8 mouse cellular contexts compared by ENCODE assay signal in the genomic region with DNA sequence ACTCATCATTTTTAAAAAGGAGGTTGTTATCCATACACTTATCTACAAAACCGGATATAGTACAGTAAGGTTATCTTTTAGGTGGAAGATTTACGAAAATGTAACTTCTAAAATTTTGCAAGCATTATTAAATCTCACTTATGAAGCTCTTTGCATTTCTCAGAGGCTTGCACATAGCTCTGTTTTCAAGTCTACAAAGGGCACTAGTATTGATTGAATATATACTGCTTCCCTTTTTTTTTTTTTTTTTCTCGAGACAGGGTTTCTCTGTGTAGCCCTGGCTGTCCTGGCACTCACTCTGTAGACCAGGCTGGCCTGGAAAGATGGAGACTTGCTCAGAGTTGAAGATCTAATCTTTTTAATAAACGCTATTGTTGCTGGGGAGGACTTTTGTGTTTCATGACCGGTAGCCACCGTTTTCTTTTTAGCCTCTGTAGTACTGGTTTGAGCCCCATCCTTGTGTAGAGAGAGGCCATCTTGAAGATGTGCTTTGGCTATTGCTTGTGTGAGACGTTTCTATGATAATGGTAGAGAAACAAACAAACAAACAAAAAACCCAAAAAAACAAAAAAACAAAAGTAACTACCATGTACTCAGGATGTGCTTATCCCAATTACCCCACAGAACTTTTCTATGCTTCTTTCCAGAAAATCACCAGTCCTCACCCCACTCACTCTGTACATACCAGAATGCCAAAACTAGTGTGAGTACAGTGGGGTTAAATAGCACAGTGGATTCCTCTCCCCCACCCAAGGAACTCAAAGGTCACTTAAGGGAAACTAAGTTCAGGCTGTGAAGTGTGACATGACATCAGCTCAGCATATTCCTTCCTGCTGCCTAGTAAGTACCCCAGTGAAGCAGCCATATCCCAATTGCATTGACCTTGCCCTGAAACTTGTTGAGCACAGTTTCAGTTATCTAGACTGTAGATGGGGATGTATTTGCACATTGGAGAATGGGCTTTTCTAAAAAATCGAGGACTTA. TPM values are rescaled to one million over a fixed set of nuclear protein-coding genes. Genes with fewer than 3 reads are reported as not detected.
DNase-seq lines count a peak whose midpoint lies in the region; ATAC-seq and TF ChIP-seq lines count a peak whose summit lies in the region.

No protein-coding gene starts in this region.

- H3K4me3 ChIP-seq in heart, embryonic 13.5 days, result peak overlapping the region; percentile 57
- H3K4me3 ChIP-seq in heart, postnatal 0 days (ENCODE audit: low read depth, low read length), result peak overlapping the region; percentile 47
- H3K4me3 ChIP-seq in macrophage (ENCODE audit: inconsistent target), result no peak overlapping the region; the same call in 1 of the 2 replicates

- H3K79me2 ChIP-seq in macrophage (ENCODE audit: inconsistent target), result no peaks in the 10 kb centered on the region

- no peak for ATAC-seq in heart, embryonic 13.5 days (ENCODE audit: extremely low read depth, insufficient number of reproducible peaks, low FRiP score, low TSS enrichment)
- no peak for ATAC-seq in heart, postnatal 0 days (ENCODE audit: insufficient read depth, low read depth)

- WGBS in heart, embryonic 13.5 days, result 44% methylated on average over 8 of the region's 8 CpGs
- 46% methylated on average over 8 of the region's 8 CpGs for WGBS in heart, postnatal 0 days
- 48% methylated on average over 7 of the region's 8 CpGs for WGBS in macrophage (ENCODE audit: missing documents)

- H3K4me2 ChIP-seq in heart, embryonic 13.5 days, result peak overlapping the region; percentile 72
- peak overlapping the region; percentile 59 for H3K4me2 ChIP-seq in heart, postnatal 0 days (ENCODE audit: low read depth, low read length)

- no peaks in the 10 kb centered on the region for H3K9me3 ChIP-seq in heart, embryonic 13.5 days
- no peaks in the 10 kb centered on the region for H3K9me3 ChIP-seq in heart, postnatal 0 days (replicated peaks; ENCODE audit: control insufficient read depth, low read length)

- no peak for TF ChIP-seq EP300 in heart, postnatal 0 days (IDR thresholded peaks at IDR 0.05; ENCODE audit: low read depth)

- peak overlapping the region; percentile 66 for H3K9ac ChIP-seq in heart, embryonic 13.5 days
- H3K9ac ChIP-seq in heart, postnatal 0 days (replicated peaks; ENCODE audit: low read depth, low read length), result peak overlapping the region; percentile 50; the same call in 1 of the 2 replicates

- peak overlapping the region; percentile 92 for H3K27ac ChIP-seq in heart, embryonic 13.5 days (replicated peaks)
- peak overlapping the region; percentile 85 for H3K27ac ChIP-seq in heart, postnatal 0 days (ENCODE audit: low read depth)
- peak overlapping the region; percentile 75 for H3K27ac ChIP-seq in macrophage

- TF ChIP-seq CTCF in heart, postnatal 0 days (IDR thresholded peaks at IDR 0.05; ENCODE audit: low read depth), result no peak

- H3K36me3 ChIP-seq in heart, embryonic 13.5 days, result no peaks in the 10 kb centered on the region
- H3K36me3 ChIP-seq in heart, postnatal 0 days (replicated peaks; ENCODE audit: control insufficient read depth, insufficient read depth, low read length), result no peaks in the 10 kb centered on the region
- no peaks in the 10 kb centered on the region for H3K36me3 ChIP-seq in macrophage (ENCODE audit: inconsistent target)

- H3K4me1 ChIP-seq in heart, embryonic 13.5 days, result peaks cover 29% of the 10 kb centered on the region
- peaks cover 5% of the 10 kb centered on the region; the same call in 1 of the 2 replicates for H3K4me1 ChIP-seq in heart, postnatal 0 days (ENCODE audit: control insufficient read depth, insufficient read depth)

- intact Hi-C loops in left cerebral cortex, postnatal 4 days (cut with DNase I), result no loop called here

- DNase-seq in heart, adult 18-20 months, result no peak
- DNase-seq in ES-CJ7 (ENCODE audit: low read depth, low spot score), result peak; percentile 53
- no peak for DNase-seq in heart, postnatal 0 days (ENCODE audit: low spot score)
- no peak for DNase-seq in kidney, postnatal 36 days
- DNase-seq in left cerebral cortex, postnatal 4 days, result no peak
- no peak for DNase-seq in adrenal gland, adult (ENCODE audit: inconsistent age in 2 of 2, low spot score in 1 of 2)

- no peaks in the 10 kb centered on the region for H3K27me3 ChIP-seq in heart, embryonic 13.5 days (replicated peaks)
- no peaks in the 10 kb centered on the region for H3K27me3 ChIP-seq in heart, postnatal 0 days (ENCODE audit: control insufficient read depth, insufficient read depth, low read length)

RNA-seq across cellular contexts. Expression of a gene that starts 0.8 kb away (rescaled TPM):
- polyA plus RNA-seq in heart, embryonic 13.5 days (2015; fragmentation: Nextera tagmentation; extraction: Ambion mirVana), result not detected in 2 replicates
- total RNA-seq in heart, adult 18-20 months (2021), result 10 to 100 TPM; 24.1 to 27.9 TPM
- total RNA-seq in heart, postnatal 0 days (2014; rRNA removed; ENCODE audit: low replicate concordance), result 2,919 and 3,073 TPM in 2 replicates
- 0.65 TPM in 1 of 2 replicates, not detected in the other for polyA plus RNA-seq in heart, postnatal 0 days (2015; fragmentation: Nextera tagmentation; extraction: Ambion mirVana)
- 10 to 100 TPM in 10 of 26 experiments, 1 to 10 TPM in 6, not detected in 10; 3.8 to 50.3 (median 12.6) TPM for total RNA-seq in macrophage (2018; cell fraction: chromatin; rRNA removed)
- 100 to 1,000 TPM in 3 of 26 experiments, 10 to 100 TPM in 23; 10.3 to 134 (median 44.9) TPM for total RNA-seq in macrophage (2018; cell fraction: cytosol; rRNA removed)
- 10 to 100 TPM in 12 of 26 experiments, 1 to 10 TPM in 12, not detected in 2; 2.3 to 63.3 (median 10.3) TPM for total RNA-seq in macrophage (2018; cell fraction: nucleus; rRNA removed)
- not detected in 3 replicates for polyA plus RNA-seq in macrophage (2018)
- total RNA-seq in left cerebral cortex, postnatal 4 days (2021), result 100 to 1,000 TPM; 224 to 235 TPM

RNA-seq across cellular contexts. Expression of a gene that starts 0.8 kb away (rescaled TPM):
- 0.23 and 0.29 TPM in 2 replicates for polyA plus RNA-seq in heart, embryonic 13.5 days (2015; fragmentation: Nextera tagmentation; extraction: Ambion mirVana)
- total RNA-seq in heart, adult 18-20 months (2021), result 1 to 10 TPM in 1 of 2 experiments, under 1 TPM in 1; 0.94 to 1.0 TPM
- 61.7 and 66.1 TPM in 2 replicates for total RNA-seq in heart, postnatal 0 days (2014; rRNA removed; ENCODE audit: low replicate concordance)
- polyA plus RNA-seq in heart, postnatal 0 days (2015; fragmentation: Nextera tagmentation; extraction: Ambion mirVana), result 0.16 and 0.20 TPM in 2 replicates
- 10 to 100 TPM in 1 of 26 experiments, 1 to 10 TPM in 11, under 1 TPM in 13, not detected in 1; 0.10 to 14.5 (median 0.93) TPM for total RNA-seq in macrophage (2018; cell fraction: chromatin; rRNA removed)
- total RNA-seq in macrophage (2018; cell fraction: cytosol; rRNA removed), result 1 to 10 TPM in 19 of 26 experiments, under 1 TPM in 7; 0.42 to 6.8 (median 1.8) TPM
- total RNA-seq in macrophage (2018; cell fraction: nucleus; rRNA removed), result 10 to 100 TPM in 2 of 26 experiments, 1 to 10 TPM in 10, under 1 TPM in 14; 0.32 to 22.4 (median 0.86) TPM
- polyA plus RNA-seq in macrophage (2018), result 0.05 to 0.10 TPM (median 0.10 TPM) in 3 replicates
- 10 to 100 TPM; 12.0 to 12.4 TPM for total RNA-seq in left cerebral cortex, postnatal 4 days (2021)

RNA-seq across cellular contexts. Expression of a gene that starts 8.4 kb away (rescaled TPM):
- polyA plus RNA-seq in heart, embryonic 13.5 days (2015; fragmentation: Nextera tagmentation; extraction: Ambion mirVana), result 0.28 and 0.48 TPM in 2 replicates
- total RNA-seq in heart, adult 18-20 months (2021), result 1 to 10 TPM; 4.9 to 6.3 TPM
- 441 and 779 TPM in 2 replicates for total RNA-seq in heart, postnatal 0 days (2014; rRNA removed; ENCODE audit: low replicate concordance)
- 0.29 and 0.45 TPM in 2 replicates for polyA plus RNA-seq in heart, postnatal 0 days (2015; fragmentation: Nextera tagmentation; extraction: Ambion mirVana)
- total RNA-seq in macrophage (2018; cell fraction: chromatin; rRNA removed), result 1 to 10 TPM in 12 of 26 experiments, under 1 TPM in 3, not detected in 11; 0.66 to 8.1 (median 1.7) TPM
- 10 to 100 TPM in 8 of 26 experiments, 1 to 10 TPM in 17, under 1 TPM in 1; 0.94 to 20.0 (median 7.1) TPM for total RNA-seq in macrophage (2018; cell fraction: cytosol; rRNA removed)
- total RNA-seq in macrophage (2018; cell fraction: nucleus; rRNA removed), result 1 to 10 TPM in 13 of 26 experiments, under 1 TPM in 7, not detected in 6; 0.48 to 6.5 (median 1.5) TPM
- not detected in 3 replicates for polyA plus RNA-seq in macrophage (2018)
- 10 to 100 TPM; 42.2 to 44.0 TPM for total RNA-seq in left cerebral cortex, postnatal 4 days (2021)

RNA-seq across cellular contexts. Expression of a gene that starts 9.0 kb away (rescaled TPM):
- polyA plus RNA-seq in heart, embryonic 13.5 days (2015; fragmentation: Nextera tagmentation; extraction: Ambion mirVana), result 0.32 and 0.52 TPM in 2 replicates
- 1 to 10 TPM; 1.1 to 1.5 TPM for total RNA-seq in heart, adult 18-20 months (2021)
- total RNA-seq in heart, postnatal 0 days (2014; rRNA removed; ENCODE audit: low replicate concordance), result 82.5 and 133 TPM in 2 replicates
- 0.25 and 0.31 TPM in 2 replicates for polyA plus RNA-seq in heart, postnatal 0 days (2015; fragmentation: Nextera tagmentation; extraction: Ambion mirVana)
- total RNA-seq in macrophage (2018; cell fraction: chromatin; rRNA removed), result 1 to 10 TPM in 1 of 26 experiments, under 1 TPM in 7, not detected in 18; 0.51 to 1.7 (median 0.67) TPM
- 1 to 10 TPM in 22 of 26 experiments, under 1 TPM in 4; 0.50 to 6.2 (median 1.7) TPM for total RNA-seq in macrophage (2018; cell fraction: cytosol; rRNA removed)
- total RNA-seq in macrophage (2018; cell fraction: nucleus; rRNA removed), result 1 to 10 TPM in 3 of 26 experiments, under 1 TPM in 10, not detected in 13; 0.24 to 2.9 (median 0.72) TPM
- polyA plus RNA-seq in macrophage (2018), result 0.09 to 0.34 TPM (median 0.15 TPM) in 3 replicates
- total RNA-seq in left cerebral cortex, postnatal 4 days (2021), result 1 to 10 TPM; 4.5 to 6.1 TPM

RNA-seq across cellular contexts. Expression of a gene that starts 9.9 kb away (rescaled TPM):
- polyA plus RNA-seq in heart, embryonic 13.5 days (2015; fragmentation: Nextera tagmentation; extraction: Ambion mirVana), result 1.5 and 2.2 TPM in 2 replicates
- total RNA-seq in heart, adult 18-20 months (2021), result 10 to 100 TPM; 11.6 to 16.2 TPM
- total RNA-seq in heart, postnatal 0 days (2014; rRNA removed; ENCODE audit: low replicate concordance), result 625 and 977 TPM in 2 replicates
- 0.70 and 0.97 TPM in 2 replicates for polyA plus RNA-seq in heart, postnatal 0 days (2015; fragmentation: Nextera tagmentation; extraction: Ambion mirVana)
- total RNA-seq in macrophage (2018; cell fraction: chromatin; rRNA removed), result 10 to 100 TPM in 3 of 26 experiments, 1 to 10 TPM in 18, not detected in 5; 1.2 to 43.9 (median 5.4) TPM
- 10 to 100 TPM in 18 of 26 experiments, 1 to 10 TPM in 8; 1.9 to 45.8 (median 15.7) TPM for total RNA-seq in macrophage (2018; cell fraction: cytosol; rRNA removed)
- 10 to 100 TPM in 6 of 26 experiments, 1 to 10 TPM in 19, not detected in 1; 1.2 to 29.8 (median 4.3) TPM for total RNA-seq in macrophage (2018; cell fraction: nucleus; rRNA removed)
- polyA plus RNA-seq in macrophage (2018), result 0.26 TPM in 1 of 3 replicates, not detected in the others
- total RNA-seq in left cerebral cortex, postnatal 4 days (2021), result 100 to 1,000 TPM; 130 to 134 TPM

Comparison
In these comparisons a context has a peak if more than half of its experiments do, and no peak if none do; other contexts are left out.
1. RNA of a gene that starts 0.8 kb away (total RNA-seq): 2,919 to 3,073 TPM in heart, postnatal 0 days; 224 to 235 TPM in left cerebral cortex, postnatal 4 days and 24.1 to 27.9 TPM in heart, adult 18-20 months; every median in the first group is over 10 times any median in the second.
2. RNA of a gene that starts 0.8 kb away (total RNA-seq): 61.7 to 66.1 TPM in heart, postnatal 0 days and 12.0 to 12.4 TPM in left cerebral cortex, postnatal 4 days; 0.94 to 1.0 TPM in heart, adult 18-20 months; every median in the first group is over 4 times any median in the second.
3. Peak in every context shown above with its lines, with median percentiles within 50 percentile points of each other: H3K27ac ChIP-seq.